Mouse (Mus musculus) kidney, embryonic 15.5 days (tissue): ENCODE results near the gene Tmem254a. TPM values are rescaled to one million over a fixed set of nuclear protein-coding genes. Genes with fewer than 3 reads are reported as not detected.
"Not testable (repeated sequence)": the region's sequence is repeated elsewhere in the genome, so short reads cannot be mapped to it uniquely, and the experiment has no call there.

Experiments
- ATAC-seq: fragments of 200-750 bp; cut with Nextera tagmentation; replicated peaks from 2 replicates; pipeline ENCODE4 v1.8.0; 2017; ENCODE audit warnings: moderate TSS enrichment; ENCODE audit not compliant: low FRiP score
- H3K27ac ChIP-seq: fragments of 300-500 bp; sonication (generic); 2 replicates; pipeline ENCODE4 v1.5.1; 2015; ENCODE audit warnings: mild to moderate bottlenecking, inconsistent platforms
- H3K27me3 ChIP-seq: fragments of 300-500 bp; sonication (generic); 2 replicates; pipeline ENCODE4 v1.6.1; 2015; ENCODE audit warnings: inconsistent platforms
- H3K36me3 ChIP-seq: fragments of 300-500 bp; sonication (generic); 2 replicates; pipeline ENCODE4 v1.6.1; 2015; ENCODE audit warnings: inconsistent platforms
- H3K4me1 ChIP-seq: fragments of 300-500 bp; sonication (generic); 2 replicates; pipeline ENCODE4 v1.6.1; 2015; ENCODE audit warnings: inconsistent platforms
- H3K4me2 ChIP-seq: fragments of 300-500 bp; sonication (generic); 2 replicates; pipeline ENCODE4 v1.6.1; 2015; ENCODE audit warnings: moderate library complexity, mild to moderate bottlenecking, inconsistent platforms
- H3K4me3 ChIP-seq: fragments of 300-500 bp; sonication (generic); replicated peaks from 2 replicates; pipeline ENCODE4 v1.5.1; 2015; ENCODE audit warnings: mild to moderate bottlenecking, inconsistent platforms
- H3K9ac ChIP-seq: fragments of 300-500 bp; sonication (generic); 2 replicates; pipeline ENCODE4 v1.6.1; 2015; ENCODE audit warnings: mild to moderate bottlenecking, inconsistent platforms
- H3K9me3 ChIP-seq: fragments of 300-500 bp; sonication (generic); replicated peaks from 2 replicates; pipeline ENCODE4 v1.6.1; 2016; ENCODE audit warnings: inconsistent platforms
- WGBS: fragments of 180-500 bp; shearing (Covaris S2); methylation state at CpG from one replicate; pipeline ENCODE4 v1.1.7; 2015; ENCODE audit warnings: mixed read lengths; 5-methylcytosine and 5-hydroxymethylcytosine counted together
- polyA plus RNA-seq: library from polyadenylated mRNA; unstranded; fragments of >200 nt; fragmentation: Nextera tagmentation; extraction: Ambion mirVana; gene quantifications from 2 replicates; pipeline ENCODE4 v1.2.1, GENCODE M21; 2015

The Tmem254a gene
- polyA plus RNA-seq, 1 experiment from 2014 or later: 4.1 TPM

DNA sequence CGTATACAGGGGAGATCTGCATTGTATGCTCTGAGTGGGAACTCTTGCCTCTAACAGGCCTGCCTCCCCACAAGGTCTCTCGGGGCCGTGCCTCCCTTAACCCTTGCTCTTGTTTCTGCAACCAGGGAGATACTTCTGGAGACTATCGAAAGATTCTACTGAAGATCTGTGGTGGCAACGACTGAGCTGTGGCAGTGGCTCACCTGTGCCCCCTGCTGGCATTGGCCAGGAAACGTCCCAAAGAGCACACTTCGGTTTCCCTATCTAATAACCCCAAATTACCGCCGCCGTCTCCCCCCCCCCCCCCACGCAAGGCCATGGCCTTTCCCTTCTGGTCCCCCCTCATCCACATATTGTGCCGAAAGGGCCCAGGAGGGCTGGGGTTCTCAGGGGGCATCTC, 41.6 kb downstream of the Tmem254a start:
- not testable (repeated sequence) for H3K27me3 ChIP-seq, H3K36me3 ChIP-seq, H3K27ac ChIP-seq, ATAC-seq, H3K4me3 ChIP-seq, H3K4me2 ChIP-seq, H3K4me1 ChIP-seq, H3K9ac ChIP-seq, H3K9me3 ChIP-seq
- no CpG with 5 or more reads among the region's 12 CpGs for WGBS

DNA sequence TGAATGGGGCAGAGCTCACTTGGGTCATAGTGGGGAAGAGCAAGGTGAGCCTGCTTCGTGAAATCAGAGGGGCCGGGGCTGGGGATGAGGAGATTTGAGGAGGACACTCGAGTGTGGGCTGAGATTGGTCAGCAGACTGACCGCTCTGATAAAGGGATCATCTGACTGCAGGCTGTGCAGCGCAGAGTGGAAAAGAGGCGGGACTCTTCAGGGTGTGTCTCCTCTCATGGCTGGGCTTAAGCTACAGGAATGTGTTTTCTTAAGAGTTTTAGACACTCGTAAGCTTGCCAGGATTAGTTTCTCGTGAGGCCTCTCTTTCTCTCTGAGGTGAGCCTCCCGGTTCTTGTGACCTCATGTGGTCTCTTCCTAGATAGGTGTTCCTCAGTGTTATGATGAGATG, 45.7 kb downstream of the Tmem254a start:
- H3K4me3 ChIP-seq, H3K27me3 ChIP-seq, H3K4me2 ChIP-seq, H3K36me3 ChIP-seq, H3K9ac ChIP-seq, H3K27ac ChIP-seq, ATAC-seq, H3K4me1 ChIP-seq, H3K9me3 ChIP-seq: not testable (repeated sequence)
- no CpG with 5 or more reads among the region's 9 CpGs for WGBS

DNA sequence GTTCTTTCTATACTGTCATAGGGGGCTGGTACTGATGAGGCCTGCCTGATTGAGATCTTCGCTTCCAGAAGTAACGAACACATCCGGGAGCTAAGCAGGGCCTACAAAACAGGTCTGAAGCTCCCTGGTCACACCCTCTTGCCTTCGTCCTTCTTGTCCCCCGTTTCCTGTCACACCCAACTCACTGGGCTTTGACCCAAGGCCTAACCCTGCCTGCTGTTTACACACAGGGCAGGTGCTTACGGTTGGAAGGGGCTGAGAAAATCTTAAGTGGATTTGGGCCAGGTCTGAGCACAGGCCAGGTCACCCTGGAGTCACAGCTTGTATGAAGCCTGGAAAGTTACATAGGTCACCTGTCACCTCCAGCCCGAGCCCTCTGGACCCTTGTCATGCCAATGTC, 50.8 kb downstream of the Tmem254a start:
- H3K27me3 ChIP-seq, H3K4me2 ChIP-seq, ATAC-seq, H3K27ac ChIP-seq, H3K36me3 ChIP-seq, H3K4me3 ChIP-seq, H3K9ac ChIP-seq, H3K9me3 ChIP-seq, H3K4me1 ChIP-seq: not testable (repeated sequence)
- WGBS: no CpG with 5 or more reads among the region's 7 CpGs

Other genes with a start within 250 kb of the Tmem254a start
- gene Ppif, start 233.5 kb downstream of the Tmem254a start, polyA plus RNA-seq: 41.5 and 42.1 TPM in 2 replicates
- gene Zcchc24, start 158.6 kb downstream of the Tmem254a start, polyA plus RNA-seq: 18.3 and 21.0 TPM in 2 replicates
- gene Anxa11, start 85.5 kb downstream of the Tmem254a start, polyA plus RNA-seq: 46.1 and 46.6 TPM in 2 replicates
- gene Plac9a, start 24.6 kb downstream of the Tmem254a start, polyA plus RNA-seq: 0.57 and 2.4 TPM in 2 replicates
- 0.15 TPM in 1 of 2 replicates, not detected in the other for gene Cphx1, start 10.6 kb upstream of the Tmem254a start, polyA plus RNA-seq
- gene Duxbl1, start 50.9 kb upstream of the Tmem254a start, polyA plus RNA-seq: 0.85 and 1.2 TPM in 2 replicates
- 22.3 and 36.1 TPM in 2 replicates for gene Gm9780, start 115.0 kb upstream of the Tmem254a start, polyA plus RNA-seq
- gene Tmem254c, start 139.7 kb upstream of the Tmem254a start, polyA plus RNA-seq: 30.3 and 33.2 TPM in 2 replicates
- gene Cphx2, start 153.8 kb upstream of the Tmem254a start, polyA plus RNA-seq: not detected in 2 replicates
- 0.12 TPM in 1 of 2 replicates, not detected in the other for gene Cphx3, start 154.6 kb upstream of the Tmem254a start, polyA plus RNA-seq
- gene Duxbl2, start 190.7 kb upstream of the Tmem254a start, polyA plus RNA-seq: not detected in 2 replicates